Mouse (Mus musculus) liver, embryonic 13.5 days (tissue): ENCODE measurements at regions not wholly inside any gene's neighbourhood (a gene's known extent, or its start where the extent isn't known, plus 50 kb on each side); places are given as distances from the start of the nearest gene placed in this dataset.

Experiments used
- ATAC-seq: fragments of 200-750 bp; cut with Nextera tagmentation; 2 replicates; pipeline ENCODE4 v1.8.0; 2017; ENCODE audit warnings: low read depth, mild to moderate bottlenecking, moderate number of reproducible peaks, moderate library complexity
- DNase-seq: peaks from one replicate; pipeline ENCODE4 v3.0.0; 2022
- H3K27ac ChIP-seq: fragments of 300-500 bp; sonication (generic); 2 replicates; pipeline ENCODE4 v1.5.1; 2015; ENCODE audit warnings: moderate library complexity, mild to moderate bottlenecking, inconsistent platforms
- H3K27me3 ChIP-seq: fragments of 300-500 bp; sonication (generic); 2 replicates; pipeline ENCODE4 v1.6.1; 2015; ENCODE audit warnings: mild to moderate bottlenecking, inconsistent platforms
- H3K36me3 ChIP-seq: fragments of 300-500 bp; sonication (generic); 2 replicates; pipeline ENCODE4 v1.6.1; 2015; ENCODE audit warnings: mild to moderate bottlenecking, inconsistent platforms
- H3K4me1 ChIP-seq: fragments of 300-500 bp; sonication (generic); replicated peaks from 2 replicates; pipeline ENCODE4 v1.6.1; 2015; ENCODE audit warnings: inconsistent platforms
- H3K4me2 ChIP-seq: fragments of 300-500 bp; sonication (generic); 2 replicates; pipeline ENCODE4 v1.6.1; 2015; ENCODE audit warnings: inconsistent platforms, mild to moderate bottlenecking, moderate library complexity
- H3K4me3 ChIP-seq: fragments of 300-500 bp; sonication (generic); replicated peaks from 2 replicates; pipeline ENCODE4 v1.5.1; 2015; ENCODE audit warnings: mild to moderate bottlenecking, inconsistent platforms
- H3K9ac ChIP-seq: fragments of 300-500 bp; sonication (generic); 2 replicates; pipeline ENCODE4 v1.6.1; 2015; ENCODE audit warnings: mild to moderate bottlenecking, inconsistent platforms
- H3K9me3 ChIP-seq: fragments of 300-500 bp; sonication (generic); replicated peaks from 2 replicates; pipeline ENCODE4 v1.6.1; 2016; ENCODE audit warnings: inconsistent platforms
- WGBS: fragments of 180-500 bp; shearing (Covaris S2); methylation state at CpG from one replicate; pipeline ENCODE4 v1.1.7; 2015; ENCODE audit not compliant: insufficient replicate concordance; 5-methylcytosine and 5-hydroxymethylcytosine counted together

- no peak overlapping the region for H3K4me2 ChIP-seq
- peaks cover 19% of the 10 kb centered on the region for H3K4me1 ChIP-seq
- no peak for ATAC-seq
- H3K27me3 ChIP-seq, result no peaks in the 10 kb centered on the region
- no peak overlapping the region for H3K27ac ChIP-seq
- no peaks in the 10 kb centered on the region for H3K9me3 ChIP-seq
- no peak overlapping the region for H3K4me3 ChIP-seq
- DNase-seq, result no peak
- no peaks in the 10 kb centered on the region for H3K36me3 ChIP-seq
- no peak overlapping the region for H3K9ac ChIP-seq
- WGBS, result 55% methylated on average over 8 of the region's 8 CpGs
Measured at GRCm38 (mm10) chr4:150743508-150743907, 91.5 kb upstream of the Slc45a1 start.

- DNase-seq, result peak; percentile 18
- no peak overlapping the region for H3K9ac ChIP-seq
- 23% methylated on average over 6 of the region's 6 CpGs for WGBS
- ATAC-seq, result 0 out of 2 replicates have a peak, but pooled peaks have one; percentile 24
- H3K27me3 ChIP-seq, result no peaks in the 10 kb centered on the region
- H3K27ac ChIP-seq, result no peak overlapping the region
- H3K4me1 ChIP-seq, result peaks cover 15% of the 10 kb centered on the region
- H3K4me2 ChIP-seq, result no peak overlapping the region
- H3K9me3 ChIP-seq, result no peaks in the 10 kb centered on the region
- no peak overlapping the region for H3K4me3 ChIP-seq
- H3K36me3 ChIP-seq, result no peaks in the 10 kb centered on the region
Measured at GRCm38 (mm10) chr4:150743103-150743502, 91.1 kb upstream of the Slc45a1 start.

- Histone ChIP-seq H3K9ac (no peak overlapping the region), H3K27me3 (no peaks in the 10 kb centered on the region), H3K27ac (no peak overlapping the region), H3K9me3 (no peaks in the 10 kb centered on the region), H3K4me2 (no peak overlapping the region), H3K36me3 (no peaks in the 10 kb centered on the region), H3K4me1 (peaks cover 13% of the 10 kb centered on the region), H3K4me3 (no peak overlapping the region)
- no peak for DNase-seq
- no peak for ATAC-seq
- 66% methylated on average over 4 of the region's 4 CpGs for WGBS
Measured at GRCm38 (mm10) chr4:150741810-150742209, 89.8 kb upstream of the Slc45a1 start.

GRCm38 (mm10) chr4:150740167-150740566 is 88.2 kb upstream of the Slc45a1 start:
- no peaks in the 10 kb centered on the region for H3K27me3 ChIP-seq
- DNase-seq (no peak), ATAC-seq (no peak)
- H3K4me1 ChIP-seq, result peaks cover 3% of the 10 kb centered on the region; the same call in 1 of the 2 replicates
- 56% methylated on average over 8 of the region's 8 CpGs for WGBS
- no peaks in the 10 kb centered on the region for H3K9me3 ChIP-seq
- H3K4me2 ChIP-seq, result no peak overlapping the region
- H3K4me3 ChIP-seq, result no peak overlapping the region
- no peak overlapping the region for H3K9ac ChIP-seq
- H3K27ac ChIP-seq, result no peak overlapping the region
- H3K36me3 ChIP-seq, result no peaks in the 10 kb centered on the region

- DNase-seq (no peak), ATAC-seq (no peak)
- Histone ChIP-seq H3K27me3 (no peaks in the 10 kb centered on the region), H3K9me3 (no peaks in the 10 kb centered on the region), H3K36me3 (no peaks in the 10 kb centered on the region), H3K4me2 (no peak overlapping the region), H3K4me3 (no peak overlapping the region), H3K27ac (no peak overlapping the region), H3K4me1 (peaks cover 3% of the 10 kb centered on the region; the same call in 1 of the 2 replicates), H3K9ac (no peak overlapping the region)
- 75% methylated on average over 9 of the region's 9 CpGs for WGBS
Measured at GRCm38 (mm10) chr4:150738736-150739135, 86.8 kb upstream of the Slc45a1 start.

GRCm38 (mm10) chr4:150730061-150730812 is 78.3 kb upstream of the Slc45a1 start:
- Histone ChIP-seq H3K4me2 (no peak overlapping the region), H3K9me3 (no peaks in the 10 kb centered on the region), H3K27ac (no peak overlapping the region; the same call in 1 of the 2 replicates), H3K27me3 (no peaks in the 10 kb centered on the region), H3K4me1 (peaks cover 10% of the 10 kb centered on the region; the same call in 1 of the 2 replicates), H3K9ac (no peak overlapping the region), H3K36me3 (no peaks in the 10 kb centered on the region), H3K4me3 (no peak overlapping the region)
- ATAC-seq (no peak), DNase-seq (no peak)
- 10% methylated on average over 12 of the region's 12 CpGs for WGBS

- Histone ChIP-seq H3K27ac (no peak overlapping the region), H3K4me1 (peaks cover 13% of the 10 kb centered on the region), H3K4me3 (no peak overlapping the region), H3K4me2 (no peak overlapping the region), H3K36me3 (no peaks in the 10 kb centered on the region), H3K9me3 (no peaks in the 10 kb centered on the region), H3K27me3 (no peaks in the 10 kb centered on the region), H3K9ac (no peak overlapping the region)
- DNase-seq (no peak), ATAC-seq (no peak)
- WGBS, result 49% methylated on average over 4 of the region's 4 CpGs
Measured at GRCm38 (mm10) chr4:150726539-150726938, 74.6 kb upstream of the Slc45a1 start.

GRCm38 (mm10) chr4:150726136-150726480 is 74.1 kb upstream of the Slc45a1 start:
- 74% methylated on average over 3 of the region's 3 CpGs for WGBS
- Histone ChIP-seq H3K36me3 (no peaks in the 10 kb centered on the region), H3K9me3 (no peaks in the 10 kb centered on the region), H3K27ac (no peak overlapping the region), H3K4me3 (no peak overlapping the region), H3K4me2 (no peak overlapping the region), H3K4me1 (peaks cover 13% of the 10 kb centered on the region), H3K9ac (no peak overlapping the region), H3K27me3 (no peaks in the 10 kb centered on the region)
- ATAC-seq (no peak), DNase-seq (no peak)

GRCm38 (mm10) chr4:150725443-150726135 is 73.6 kb upstream of the Slc45a1 start:
- H3K27me3 ChIP-seq, result no peaks in the 10 kb centered on the region
- 51% methylated on average over 17 of the region's 17 CpGs for WGBS
- no peak overlapping the region for H3K27ac ChIP-seq
- no peaks in the 10 kb centered on the region for H3K36me3 ChIP-seq
- ATAC-seq (no peak), DNase-seq (no peak)
- H3K9ac ChIP-seq, result no peak overlapping the region
- H3K4me1 ChIP-seq, result peaks cover 9% of the 10 kb centered on the region; the same call in 1 of the 2 replicates
- no peak overlapping the region for H3K4me2 ChIP-seq
- H3K4me3 ChIP-seq, result no peak overlapping the region
- H3K9me3 ChIP-seq, result no peaks in the 10 kb centered on the region

- ATAC-seq (no peak), DNase-seq (no peak)
- H3K36me3 ChIP-seq, result no peaks in the 10 kb centered on the region
- H3K4me2 ChIP-seq, result no peak overlapping the region
- peaks cover 6% of the 10 kb centered on the region; the same call in 1 of the 2 replicates for H3K4me1 ChIP-seq
- H3K27ac ChIP-seq, result no peak overlapping the region
- no peaks in the 10 kb centered on the region for H3K9me3 ChIP-seq
- no peak overlapping the region for H3K4me3 ChIP-seq
- no peak overlapping the region for H3K9ac ChIP-seq
- 69% methylated on average over 11 of the region's 11 CpGs for WGBS
- H3K27me3 ChIP-seq, result no peaks in the 10 kb centered on the region
Measured at GRCm38 (mm10) chr4:150724823-150725222, 72.8 kb upstream of the Slc45a1 start.

GRCm38 (mm10) chr4:150721619-150722283 is 69.8 kb upstream of the Slc45a1 start:
- ATAC-seq (no peak), DNase-seq (no peak)
- H3K27me3 ChIP-seq, result no peaks in the 10 kb centered on the region
- peaks cover 5% of the 10 kb centered on the region; the same call in 1 of the 2 replicates for H3K4me1 ChIP-seq
- no peak overlapping the region for H3K9ac ChIP-seq
- 38% methylated on average over 12 of the region's 12 CpGs for WGBS
- H3K4me3 ChIP-seq, result no peak overlapping the region
- no peaks in the 10 kb centered on the region for H3K9me3 ChIP-seq
- H3K27ac ChIP-seq, result no peak overlapping the region
- H3K4me2 ChIP-seq, result no peak overlapping the region
- no peaks in the 10 kb centered on the region for H3K36me3 ChIP-seq
